Mouse (Mus musculus): ENCODE results near the gene Pfkfb4. TPM values are rescaled to one million over a fixed set of nuclear protein-coding genes. Genes with fewer than 3 reads are reported as not detected.

Pfkfb4 gene
- total and polyA plus RNA-seq, 3 experiments, result 4.1 to 9.3 (median 7.1) TPM

DNA sequence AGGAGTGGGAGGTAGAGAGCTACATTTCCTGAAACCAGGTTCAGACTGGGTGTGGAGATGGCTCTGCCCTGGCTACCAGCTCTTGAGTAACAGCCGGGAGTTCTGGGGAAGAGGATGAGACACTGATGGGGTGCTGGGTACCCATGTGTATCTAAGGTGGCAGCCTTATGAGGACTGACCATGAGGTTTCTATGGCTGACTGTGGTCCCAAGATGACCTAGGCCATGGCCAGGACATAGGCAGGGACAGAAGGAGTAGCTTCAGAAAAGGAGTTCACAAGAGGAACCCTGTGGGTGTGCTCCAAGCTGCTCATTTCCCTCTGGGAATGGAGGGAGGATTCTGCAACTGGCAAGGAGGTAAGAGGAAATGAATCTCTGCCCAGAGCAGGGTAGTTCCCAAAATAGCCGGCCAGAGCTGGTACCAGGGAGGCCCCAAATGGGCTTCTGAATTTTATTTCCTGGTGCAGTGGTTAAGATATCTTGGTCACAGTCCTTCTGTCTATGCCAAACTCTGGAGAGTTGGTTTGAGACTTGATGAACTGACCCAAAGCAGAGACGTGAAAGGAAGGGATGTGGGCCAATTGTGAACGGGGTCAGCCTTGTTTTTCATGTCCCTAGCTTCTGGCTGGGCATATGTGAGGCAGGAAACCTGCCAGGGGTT is 1.6 kb upstream of the Pfkfb4 start:
- peaks cover 4% of the 10 kb centered on the region for H3K27me3 ChIP-seq (ENCODE audit: insufficient read depth, low read length)
- peaks cover 2% of the 10 kb centered on the region for H3K36me3 ChIP-seq (replicated peaks)
- TF ChIP-seq GATA2 (IDR thresholded peaks at IDR 0.05; ENCODE audit: borderline replicate concordance, low read depth, low read length) (no peak), POLR2AphosphoS5 (IDR thresholded peaks at IDR 0.05; ENCODE audit: insufficient replicate concordance, low read depth, low read length) (no peak), TAL1 (conservative IDR thresholded peaks at IDR 0.05; ENCODE audit: low read depth, low read length) (no peak), CTCF (IDR thresholded peaks at IDR 0.05; ENCODE audit: low read depth, low read length) (no peak), GATA1 (IDR thresholded peaks at IDR 0.05; ENCODE audit: borderline replicate concordance, low read length) (no peak)
- no peak for ATAC-seq (ENCODE audit: extremely low read depth, insufficient number of reproducible peaks, low FRiP score, poor library complexity, severe bottlenecking)
- H3K4me3 ChIP-seq (ENCODE audit: low read depth, low read length), result no peak overlapping the region
- DNase-seq (ENCODE audit: low spot score), result no peak
- H3K4me1 ChIP-seq (ENCODE audit: insufficient read depth, low read depth, low read length), result peaks cover 77% of the 10 kb centered on the region
- no peaks in the 10 kb centered on the region for H3K9me3 ChIP-seq (replicated peaks)

DNA sequence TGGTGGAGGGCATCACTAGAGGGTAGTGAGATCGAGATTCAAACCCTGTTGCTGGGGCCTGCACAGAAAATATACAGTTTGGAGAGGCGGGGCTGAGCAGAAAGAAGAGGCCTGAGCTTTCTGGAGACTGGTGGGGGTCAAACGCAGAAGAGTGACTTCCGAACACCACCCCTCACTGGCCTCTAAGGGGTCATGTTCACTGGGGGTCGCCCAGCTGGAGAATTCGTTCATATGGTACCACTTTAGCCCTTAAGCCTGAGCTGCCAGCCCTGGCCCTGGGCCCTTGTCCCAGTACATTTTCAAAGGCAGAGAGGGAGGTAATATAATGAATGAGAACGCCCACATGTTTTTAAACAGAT is 1.1 kb upstream of the Pfkfb4 start:
- TF ChIP-seq POLR2AphosphoS5 (IDR thresholded peaks at IDR 0.05; ENCODE audit: insufficient replicate concordance, low read depth, low read length) (no peak), TAL1 (conservative IDR thresholded peaks at IDR 0.05; ENCODE audit: low read depth, low read length) (no peak), GATA1 (IDR thresholded peaks at IDR 0.05; ENCODE audit: borderline replicate concordance, low read length) (no peak), GATA2 (IDR thresholded peaks at IDR 0.05; ENCODE audit: borderline replicate concordance, low read depth, low read length) (no peak), CTCF (IDR thresholded peaks at IDR 0.05; ENCODE audit: low read depth, low read length) (no peak)

DNA sequence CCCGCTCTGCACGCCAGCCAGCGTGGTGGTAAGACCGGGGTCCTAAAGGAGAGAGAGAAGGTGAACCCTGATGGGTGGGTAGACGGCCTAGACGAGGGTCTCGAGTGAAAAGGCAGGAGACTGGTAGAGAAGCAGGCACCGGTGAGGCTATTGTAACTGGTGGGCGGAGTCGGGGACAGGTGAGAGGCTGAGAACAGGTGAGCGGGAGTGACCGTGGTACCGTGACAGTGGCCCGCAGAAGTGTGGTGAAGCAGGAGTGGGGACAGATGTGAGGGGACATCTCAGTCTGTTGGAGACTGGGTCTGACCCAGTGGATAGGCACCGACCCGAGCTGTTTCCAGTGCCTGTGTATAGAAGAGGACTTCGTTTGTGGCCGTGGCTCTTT is 499 bp downstream of the Pfkfb4 start:
- no peaks in the 10 kb centered on the region; the same call in 1 of the 2 replicates for H3K27me3 ChIP-seq (ENCODE audit: insufficient read depth, low read length)
- H3K36me3 ChIP-seq (replicated peaks), result peaks cover 8% of the 10 kb centered on the region
- peak overlapping the region; percentile 76 for H3K4me3 ChIP-seq (ENCODE audit: low read depth, low read length)
- H3K4me1 ChIP-seq (ENCODE audit: insufficient read depth, low read depth, low read length), result peaks cover 87% of the 10 kb centered on the region
- H3K9me3 ChIP-seq (replicated peaks), result no peaks in the 10 kb centered on the region
- TF ChIP-seq TAL1 (conservative IDR thresholded peaks at IDR 0.05; ENCODE audit: low read depth, low read length) (no peak), GATA1 (IDR thresholded peaks at IDR 0.05; ENCODE audit: borderline replicate concordance, low read length) (no peak), GATA2 (IDR thresholded peaks at IDR 0.05; ENCODE audit: borderline replicate concordance, low read depth, low read length) (no peak), CTCF (IDR thresholded peaks at IDR 0.05; ENCODE audit: low read depth, low read length) (no peak), POLR2AphosphoS5 (IDR thresholded peaks at IDR 0.05; ENCODE audit: insufficient replicate concordance, low read depth, low read length) (no peak)
- DNase-seq (ENCODE audit: low spot score), result no peak
- ATAC-seq (ENCODE audit: extremely low read depth, insufficient number of reproducible peaks, low FRiP score, poor library complexity, severe bottlenecking), result no peak

More for the DNA sequence above, 1.1 kb upstream of the Pfkfb4 start:
- H3K9me3 ChIP-seq (replicated peaks), result no peaks in the 10 kb centered on the region
- ATAC-seq (ENCODE audit: extremely low read depth, insufficient number of reproducible peaks, low FRiP score, poor library complexity, severe bottlenecking) (no peak), DNase-seq (ENCODE audit: low spot score) (no peak)
- peaks cover 2% of the 10 kb centered on the region for H3K36me3 ChIP-seq (replicated peaks)
- H3K4me3 ChIP-seq (ENCODE audit: low read depth, low read length), result no peak overlapping the region
- no peaks in the 10 kb centered on the region; the same call in 1 of the 2 replicates for H3K27me3 ChIP-seq (ENCODE audit: insufficient read depth, low read length)
- H3K4me1 ChIP-seq (ENCODE audit: insufficient read depth, low read depth, low read length), result peaks cover 77% of the 10 kb centered on the region

DNA sequence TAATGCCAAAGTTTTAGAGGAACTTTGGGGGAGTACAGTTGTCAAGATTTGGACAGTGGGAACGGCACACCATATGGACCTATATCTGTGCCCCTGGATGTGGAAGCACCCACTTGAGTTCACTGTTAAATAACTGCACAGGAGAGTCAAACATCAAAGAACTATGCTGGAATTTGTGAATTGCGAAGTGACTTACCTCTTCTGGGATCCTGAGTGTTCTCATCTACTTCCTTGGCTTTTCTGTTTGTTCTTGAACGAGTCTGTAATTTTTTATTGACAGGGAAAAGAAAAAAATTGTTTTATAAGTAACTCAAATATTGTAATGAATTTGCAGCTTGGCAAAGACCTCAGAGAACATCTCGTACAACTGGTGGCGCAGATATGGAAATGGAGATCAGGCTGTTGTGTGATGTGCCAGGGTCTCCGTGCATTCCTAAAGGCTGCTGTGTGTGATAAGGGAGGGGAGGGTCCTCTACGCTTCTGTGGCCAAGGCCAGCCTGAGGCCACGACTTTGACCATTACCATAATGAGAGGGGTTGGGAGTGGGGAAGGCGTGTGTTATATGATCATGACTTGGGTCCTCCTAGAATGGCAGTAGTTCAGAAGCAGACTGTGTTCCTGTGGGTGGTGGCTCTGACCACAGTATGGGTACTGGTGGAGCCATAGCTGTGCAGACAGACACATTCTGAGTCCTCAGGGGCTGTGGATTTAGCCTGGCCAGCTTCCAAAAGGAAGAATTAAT is 1.2 kb downstream of the Pfkfb4 start:
- peaks cover 12% of the 10 kb centered on the region for H3K36me3 ChIP-seq (replicated peaks)
- peak; percentile 40 for TF ChIP-seq TAL1 (conservative IDR thresholded peaks at IDR 0.05; ENCODE audit: low read depth, low read length)
- no peak for TF ChIP-seq CTCF (IDR thresholded peaks at IDR 0.05; ENCODE audit: low read depth, low read length)
- H3K27me3 ChIP-seq (ENCODE audit: insufficient read depth, low read length), result no peaks in the 10 kb centered on the region
- peak overlapping the region; percentile 76; the same call in 1 of the 2 replicates for H3K4me3 ChIP-seq (ENCODE audit: low read depth, low read length)
- no peak for ATAC-seq (ENCODE audit: extremely low read depth, insufficient number of reproducible peaks, low FRiP score, poor library complexity, severe bottlenecking)
- H3K4me1 ChIP-seq (ENCODE audit: insufficient read depth, low read depth, low read length), result peaks cover 85% of the 10 kb centered on the region
- no peaks in the 10 kb centered on the region for H3K9me3 ChIP-seq (replicated peaks)
- DNase-seq (ENCODE audit: low spot score), result no peak

DNA sequence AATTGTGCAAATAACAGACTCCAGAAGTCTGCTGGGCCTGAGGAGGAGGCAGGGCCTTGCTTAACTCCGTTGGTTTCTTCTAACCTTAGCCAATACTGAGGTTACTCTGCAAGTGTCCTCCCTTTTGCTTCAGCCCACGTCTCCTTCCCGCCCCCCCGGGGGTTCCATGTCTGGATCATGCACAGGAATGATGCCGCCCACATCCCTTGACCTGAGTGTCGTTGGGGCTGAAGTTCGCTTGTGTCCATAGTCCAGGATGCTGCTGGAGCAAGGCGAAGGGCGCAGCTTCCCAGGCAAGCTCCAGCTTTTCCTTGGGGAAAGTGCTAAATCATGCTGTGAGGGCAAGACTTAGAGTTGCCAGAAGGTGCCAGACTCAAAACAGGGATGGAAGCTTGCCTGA is 4.8 kb downstream of the Pfkfb4 start:
- H3K4me3 ChIP-seq (ENCODE audit: low read depth, low read length), result no peak overlapping the region; the same call in 1 of the 2 replicates
- no peaks in the 10 kb centered on the region for H3K27me3 ChIP-seq (ENCODE audit: insufficient read depth, low read length)
- H3K36me3 ChIP-seq (replicated peaks), result peaks cover 39% of the 10 kb centered on the region
- H3K4me1 ChIP-seq (ENCODE audit: insufficient read depth, low read depth, low read length), result peaks cover 82% of the 10 kb centered on the region
- TF ChIP-seq GATA2 (IDR thresholded peaks at IDR 0.05; ENCODE audit: borderline replicate concordance, low read depth, low read length), result no peak
- no peak for TF ChIP-seq TAL1 (conservative IDR thresholded peaks at IDR 0.05; ENCODE audit: low read depth, low read length)
- TF ChIP-seq POLR2AphosphoS5 (IDR thresholded peaks at IDR 0.05; ENCODE audit: insufficient replicate concordance, low read depth, low read length), result no peak
- TF ChIP-seq GATA1 (IDR thresholded peaks at IDR 0.05; ENCODE audit: borderline replicate concordance, low read length), result no peak
- no peak for TF ChIP-seq CTCF (IDR thresholded peaks at IDR 0.05; ENCODE audit: low read depth, low read length)
- H3K9me3 ChIP-seq (replicated peaks), result no peaks in the 10 kb centered on the region
- ATAC-seq (ENCODE audit: extremely low read depth, insufficient number of reproducible peaks, low FRiP score, poor library complexity, severe bottlenecking) (no peak), DNase-seq (ENCODE audit: low spot score) (no peak)

DNA sequence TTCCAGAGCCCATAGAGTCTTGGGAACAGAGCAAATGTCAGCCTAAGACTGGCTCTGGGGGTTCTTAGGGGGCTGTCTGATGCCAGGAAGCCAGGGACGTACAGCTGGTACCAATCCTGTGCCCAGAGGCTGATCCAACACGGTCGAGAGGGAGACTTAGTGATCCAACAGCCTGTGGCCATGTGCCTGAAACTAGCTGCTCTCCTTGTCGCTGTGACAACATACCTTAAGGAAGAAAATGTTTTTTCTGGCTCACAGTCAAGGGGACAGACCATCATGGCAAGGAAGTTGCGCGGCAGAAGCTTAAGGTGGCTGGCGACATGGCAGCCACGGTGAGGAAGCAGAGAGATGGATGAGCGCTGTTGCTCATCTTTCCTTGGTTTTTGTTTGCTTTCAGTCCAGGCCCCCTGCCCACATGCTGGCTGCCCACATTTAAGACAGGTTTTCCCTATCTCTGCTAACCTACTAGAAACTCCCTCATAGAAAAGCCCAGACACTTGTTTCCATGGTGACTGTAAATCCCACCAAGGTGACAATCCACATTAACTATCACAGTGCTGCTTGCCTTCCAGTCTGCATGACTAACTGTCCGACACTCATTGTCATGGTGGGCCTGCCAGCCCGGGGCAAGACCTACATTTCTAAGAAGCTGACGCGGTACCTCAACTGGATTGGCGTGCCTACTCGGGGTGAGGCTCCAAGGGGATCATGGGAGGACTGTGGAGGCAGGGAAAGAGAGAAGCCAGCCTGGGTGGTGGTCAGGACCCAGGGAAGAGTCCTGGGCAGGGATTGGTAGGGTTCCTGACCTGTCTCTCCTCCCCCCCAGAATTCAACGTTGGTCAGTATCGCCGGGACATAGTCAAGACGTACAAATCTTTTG is 6.9 kb downstream of the Pfkfb4 start:
- Histone ChIP-seq H3K36me3 (replicated peaks) (peaks cover 53% of the 10 kb centered on the region), H3K4me3 (ENCODE audit: low read depth, low read length) (peak overlapping the region; percentile 56; the same call in 1 of the 2 replicates)
- DNase-seq (ENCODE audit: low spot score), result no peak

More for the DNA sequence above, 6.9 kb downstream of the Pfkfb4 start:
- ATAC-seq (ENCODE audit: extremely low read depth, insufficient number of reproducible peaks, low FRiP score, poor library complexity, severe bottlenecking), result no peak
- TF ChIP-seq TAL1 (conservative IDR thresholded peaks at IDR 0.05; ENCODE audit: low read depth, low read length), result no peak
- TF ChIP-seq POLR2AphosphoS5 (IDR thresholded peaks at IDR 0.05; ENCODE audit: insufficient replicate concordance, low read depth, low read length), result no peak
- no peak for TF ChIP-seq CTCF (IDR thresholded peaks at IDR 0.05; ENCODE audit: low read depth, low read length)
- no peak for TF ChIP-seq GATA2 (IDR thresholded peaks at IDR 0.05; ENCODE audit: borderline replicate concordance, low read depth, low read length)
- no peak for TF ChIP-seq GATA1 (IDR thresholded peaks at IDR 0.05; ENCODE audit: borderline replicate concordance, low read length)
- Histone ChIP-seq H3K4me1 (ENCODE audit: insufficient read depth, low read depth, low read length) (peaks cover 67% of the 10 kb centered on the region), H3K9me3 (replicated peaks) (no peaks in the 10 kb centered on the region), H3K27me3 (ENCODE audit: insufficient read depth, low read length) (no peaks in the 10 kb centered on the region)
